Mouse (Mus musculus) heart, postnatal 36 days (tissue): ENCODE data around the gene Rbpms2. TPM values are rescaled to one million over a fixed set of nuclear protein-coding genes. Genes with fewer than 3 reads are reported as not detected.
A peak's percentile ranks its signal among the peaks of the same experiment; 100 is the strongest.

Experiments
- DNase-seq, 2 experiments: peaks; one replicate each; pipeline ENCODE4 v3.0.0; 2021 to 2022
- intact Hi-C: fragments of 180-260 bp; cut with DNase I; formaldehyde crosslinking; loops from one replicate; pipeline ENCODE4 v1.15.1; 2025
- total RNA-seq, 2 experiments: library from RNA; stranded (reverse); gene quantifications; 2 replicates each; pipeline ENCODE4 v1.2.3; 2021

The Rbpms2 gene
- total RNA-seq = 10 to 100 TPM; 35.7 to 37.9 TPM

- intact Hi-C loops = loop anchor here (2.0 kb wide), 1 partner anchor 36 kb away; no protein-coding TSS in a partner anchor
- DNase-seq = peak; percentile 44 to 51
These were observed at the start of gene Rbpms2 for GRCm38 (mm10) chr9:65629025-65629766. TSS of gene Rbpms2 (plus strand) at chr9:65629648.

- peak; percentile 89 to 91 for DNase-seq
- intact Hi-C loops = loop anchor here (1.0 to 5.0 kb wide), 5 partner anchors 17 to 147 kb away; partner anchors contain the start of gene Spg21
These were observed 49.6 kb upstream of the Rbpms2 start, which contains the start of gene Plekho2 for GRCm38 (mm10) chr9:65579781-65580371. TSS of gene Plekho2 (minus strand) at chr9:65580040.

- intact Hi-C loops = loop anchor here (1.0 to 2.0 kb wide), 2 partner anchors 56 to 148 kb away; no protein-coding TSS in a partner anchor
- DNase-seq = peak; percentile 84 to 85
These were observed 48.8 kb upstream of the Rbpms2 start for GRCm38 (mm10) chr9:65580401-65581256.

GRCm38 (mm10) chr9:65583045-65583444, 46.4 kb upstream of the Rbpms2 start:
- intact Hi-C loops = no loop called here
- DNase-seq = no peak

- intact Hi-C loops = no loop called here
- DNase-seq = peak; percentile 76 to 79
These were observed 42.8 kb upstream of the Rbpms2 start, which contains the start of gene Pif1 for GRCm38 (mm10) chr9:65586406-65587269. TSS of gene Pif1 (plus strand) at chr9:65587160.

GRCm38 (mm10) chr9:65587270-65587572, 42.2 kb upstream of the Rbpms2 start:
- no peak for DNase-seq
- intact Hi-C loops = no loop called here

GRCm38 (mm10) chr9:65587573-65588358, 41.7 kb upstream of the Rbpms2 start:
- intact Hi-C loops = no loop called here

GRCm38 (mm10) chr9:65589091-65589490, 40.4 kb upstream of the Rbpms2 start:
- intact Hi-C loops = no loop called here

More at GRCm38 (mm10) chr9:65587573-65588358, 41.7 kb upstream of the Rbpms2 start:
- peak in 1 of 2 experiments; percentile 17 for DNase-seq

GRCm38 (mm10) chr9:65592721-65593120, 36.7 kb upstream of the Rbpms2 start:
- no peak for DNase-seq
- intact Hi-C loops = no loop called here

More at GRCm38 (mm10) chr9:65589091-65589490, 40.4 kb upstream of the Rbpms2 start:
- DNase-seq = no peak

GRCm38 (mm10) chr9:65593596-65593995, 35.9 kb upstream of the Rbpms2 start:
- no peak for DNase-seq
- intact Hi-C loops = no loop called here

- intact Hi-C loops = no loop called here
- DNase-seq = peak; percentile 53 to 56
These were observed 30.6 kb upstream of the Rbpms2 start for GRCm38 (mm10) chr9:65598765-65599249.

GRCm38 (mm10) chr9:65600951-65601350, 28.5 kb upstream of the Rbpms2 start:
- no peak for DNase-seq
- intact Hi-C loops = loop anchor here (10.0 kb wide), 1 partner anchor 484 kb away; no protein-coding TSS in a partner anchor

GRCm38 (mm10) chr9:65603401-65604102, 25.9 kb upstream of the Rbpms2 start:
- no peak for DNase-seq
- intact Hi-C loops = loop anchor here (2.0 to 10.0 kb wide), 3 partner anchors 27 to 481 kb away; no protein-coding TSS in a partner anchor

GRCm38 (mm10) chr9:65605471-65606136, 23.8 kb upstream of the Rbpms2 start:
- intact Hi-C loops = loop anchor here (1.0 to 10.0 kb wide), 5 partner anchors 25 to 479 kb away; partner anchors contain the start of gene Zfp609
- peak; percentile 64 to 65 for DNase-seq

GRCm38 (mm10) chr9:65606321-65607109, 22.9 kb upstream of the Rbpms2 start:
- DNase-seq = no peak
- intact Hi-C loops = loop anchor here (5.0 to 10.0 kb wide), 2 partner anchors 221 to 478 kb away; partner anchors contain the start of gene Zfp609

GRCm38 (mm10) chr9:65607120-65607519, 22.3 kb upstream of the Rbpms2 start:
- intact Hi-C loops = loop anchor here (5.0 to 10.0 kb wide), 2 partner anchors 220 to 478 kb away; partner anchors contain the start of gene Zfp609
- DNase-seq = no peak
